Mouse (Mus musculus): ENCODE results near the gene Lrrc8c. TPM values are rescaled to one million over a fixed set of nuclear protein-coding genes. Genes with fewer than 3 reads are reported as not detected.

Gene Lrrc8c
- 20.8 and 25.2 TPM in 2 replicates for polyA plus RNA-seq (2015; fragmentation: Nextera tagmentation; extraction: Ambion mirVana)

- Histone ChIP-seq H3K4me3 (peak within 1 kb of the TSS; percentile 95), H3K9ac (peak within 1 kb of the TSS; percentile 87), H3K4me1 (replicated peaks) (peaks cover 38% of the 10 kb centered on the region), H3K36me3 (no peaks in the 10 kb centered on the region), H3K27me3 (no peaks in the 10 kb centered on the region), H3K9me3 (replicated peaks) (no peaks in the 10 kb centered on the region), H3K4me2 (peak within 1 kb of the TSS; percentile 81), H3K27ac (peak within 1 kb of the TSS; percentile 99)
- peak; percentile 90 for ATAC-seq (replicated peaks; ENCODE audit: insufficient number of reproducible peaks, insufficient read depth, low FRiP score, low read depth)
- under 1% methylated on average over 93 of the region's 93 CpGs for whole genome bisulfite sequencing
These were observed at the start of gene Lrrc8c for GRCm38 (mm10) chr5:105519096-105519975. TSS of gene Lrrc8c (plus strand) at chr5:105519388.

- WGBS: 63% methylated on average over 5 of the region's 5 CpGs
- no peak overlapping the region for H3K4me3 ChIP-seq
- H3K27ac ChIP-seq: no peak overlapping the region
- no peak overlapping the region for H3K9ac ChIP-seq
- ATAC-seq (replicated peaks; ENCODE audit: insufficient number of reproducible peaks, insufficient read depth, low FRiP score, low read depth): no peak
- H3K4me2 ChIP-seq: no peak overlapping the region
- no peaks in the 10 kb centered on the region for H3K4me1 ChIP-seq (replicated peaks)
- no peaks in the 10 kb centered on the region for H3K36me3 ChIP-seq
- no peaks in the 10 kb centered on the region for H3K9me3 ChIP-seq (replicated peaks)
- no peaks in the 10 kb centered on the region for H3K27me3 ChIP-seq
These were observed 46.0 kb upstream of the Lrrc8c start for GRCm38 (mm10) chr5:105472983-105473705.

- no peak for ATAC-seq (replicated peaks; ENCODE audit: insufficient number of reproducible peaks, insufficient read depth, low FRiP score, low read depth)
- H3K4me3 ChIP-seq: no peak overlapping the region
- no peak overlapping the region for H3K9ac ChIP-seq
- peaks cover 7% of the 10 kb centered on the region; the same call in 1 of the 2 replicates for H3K36me3 ChIP-seq
- H3K9me3 ChIP-seq (replicated peaks): no peaks in the 10 kb centered on the region
- H3K4me1 ChIP-seq (replicated peaks): no peaks in the 10 kb centered on the region
- H3K27me3 ChIP-seq: no peaks in the 10 kb centered on the region
- no peak overlapping the region for H3K4me2 ChIP-seq
- no peak overlapping the region for H3K27ac ChIP-seq
- WGBS: 74% methylated on average over 9 of the region's 9 CpGs
These were observed 41.7 kb upstream of the Lrrc8c start for GRCm38 (mm10) chr5:105477527-105477926.

GRCm38 (mm10) chr5:105479673-105480072, 39.5 kb upstream of the Lrrc8c start:
- ATAC-seq (replicated peaks; ENCODE audit: insufficient number of reproducible peaks, insufficient read depth, low FRiP score, low read depth): no peak
- Histone ChIP-seq H3K4me3 (no peak overlapping the region), H3K9ac (no peak overlapping the region), H3K9me3 (replicated peaks) (no peaks in the 10 kb centered on the region), H3K4me1 (replicated peaks) (no peaks in the 10 kb centered on the region), H3K36me3 (peaks cover 7% of the 10 kb centered on the region; the same call in 1 of the 2 replicates), H3K27ac (no peak overlapping the region), H3K4me2 (no peak overlapping the region), H3K27me3 (no peaks in the 10 kb centered on the region)
- 86% methylated on average over 13 of the region's 13 CpGs for WGBS

GRCm38 (mm10) chr5:105480561-105480960, 38.6 kb upstream of the Lrrc8c start:
- no peak overlapping the region for H3K9ac ChIP-seq
- no peak overlapping the region for H3K4me3 ChIP-seq
- 93% methylated on average over 17 of the region's 17 CpGs for WGBS
- no peaks in the 10 kb centered on the region for H3K27me3 ChIP-seq
- H3K4me1 ChIP-seq (replicated peaks): no peaks in the 10 kb centered on the region
- peaks cover 7% of the 10 kb centered on the region; the same call in 1 of the 2 replicates for H3K36me3 ChIP-seq
- H3K9me3 ChIP-seq (replicated peaks): no peaks in the 10 kb centered on the region
- H3K4me2 ChIP-seq: no peak overlapping the region
- no peak overlapping the region for H3K27ac ChIP-seq
- no peak for ATAC-seq (replicated peaks; ENCODE audit: insufficient number of reproducible peaks, insufficient read depth, low FRiP score, low read depth)

- 69% methylated on average over 2 of the region's 2 CpGs for WGBS
- Histone ChIP-seq H3K36me3 (peaks cover 7% of the 10 kb centered on the region; the same call in 1 of the 2 replicates), H3K9ac (no peak overlapping the region), H3K27ac (no peak overlapping the region), H3K4me1 (replicated peaks) (no peaks in the 10 kb centered on the region), H3K4me3 (no peak overlapping the region), H3K27me3 (no peaks in the 10 kb centered on the region), H3K9me3 (replicated peaks) (no peaks in the 10 kb centered on the region), H3K4me2 (no peak overlapping the region)
- no peak for ATAC-seq (replicated peaks; ENCODE audit: insufficient number of reproducible peaks, insufficient read depth, low FRiP score, low read depth)
These were observed 35.6 kb upstream of the Lrrc8c start for GRCm38 (mm10) chr5:105483632-105484031.

GRCm38 (mm10) chr5:105484247-105484646, 34.9 kb upstream of the Lrrc8c start:
- no peak overlapping the region for H3K9ac ChIP-seq
- 92% methylated on average over 6 of the region's 6 CpGs for WGBS
- ATAC-seq (replicated peaks; ENCODE audit: insufficient number of reproducible peaks, insufficient read depth, low FRiP score, low read depth): no peak
- H3K4me3 ChIP-seq: no peak overlapping the region
- H3K27ac ChIP-seq: no peak overlapping the region
- no peaks in the 10 kb centered on the region for H3K4me1 ChIP-seq (replicated peaks)
- peaks cover 7% of the 10 kb centered on the region; the same call in 1 of the 2 replicates for H3K36me3 ChIP-seq
- no peak overlapping the region for H3K4me2 ChIP-seq
- H3K27me3 ChIP-seq: no peaks in the 10 kb centered on the region
- no peaks in the 10 kb centered on the region for H3K9me3 ChIP-seq (replicated peaks)

- Histone ChIP-seq H3K27me3 (no peaks in the 10 kb centered on the region), H3K4me2 (no peak overlapping the region), H3K36me3 (peaks cover 7% of the 10 kb centered on the region; the same call in 1 of the 2 replicates), H3K27ac (no peak overlapping the region), H3K4me1 (replicated peaks) (no peaks in the 10 kb centered on the region), H3K9me3 (replicated peaks) (no peaks in the 10 kb centered on the region), H3K4me3 (no peak overlapping the region), H3K9ac (no peak overlapping the region)
- no peak for ATAC-seq (replicated peaks; ENCODE audit: insufficient number of reproducible peaks, insufficient read depth, low FRiP score, low read depth)
- WGBS: 91% methylated on average over 14 of the region's 14 CpGs
These were observed 34.3 kb upstream of the Lrrc8c start for GRCm38 (mm10) chr5:105484891-105485290.

GRCm38 (mm10) chr5:105490211-105490610, 29.0 kb upstream of the Lrrc8c start:
- 77% methylated on average over 5 of the region's 5 CpGs for WGBS
- H3K9me3 ChIP-seq (replicated peaks): no peaks in the 10 kb centered on the region

GRCm38 (mm10) chr5:105491389-105491788, 27.8 kb upstream of the Lrrc8c start:
- Histone ChIP-seq H3K9ac (no peak overlapping the region), H3K36me3 (no peaks in the 10 kb centered on the region), H3K27ac (no peak overlapping the region), H3K9me3 (replicated peaks) (no peaks in the 10 kb centered on the region), H3K4me1 (replicated peaks) (peaks cover 15% of the 10 kb centered on the region), H3K27me3 (no peaks in the 10 kb centered on the region), H3K4me3 (no peak overlapping the region), H3K4me2 (no peak overlapping the region)
- ATAC-seq (replicated peaks; ENCODE audit: insufficient number of reproducible peaks, insufficient read depth, low FRiP score, low read depth): 0 out of 2 replicates have a peak, but pooled peaks have one; percentile 40
- WGBS: 56% methylated on average over 4 of the region's 4 CpGs

More at GRCm38 (mm10) chr5:105490211-105490610, 29.0 kb upstream of the Lrrc8c start:
- Histone ChIP-seq H3K4me2 (no peak overlapping the region), H3K27me3 (no peaks in the 10 kb centered on the region), H3K4me1 (replicated peaks) (peaks cover 8% of the 10 kb centered on the region; the same call in 1 of the 2 replicates), H3K36me3 (no peaks in the 10 kb centered on the region), H3K4me3 (no peak overlapping the region), H3K9ac (no peak overlapping the region), H3K27ac (no peak overlapping the region)
- ATAC-seq (replicated peaks; ENCODE audit: insufficient number of reproducible peaks, insufficient read depth, low FRiP score, low read depth): no peak
